Mouse (Mus musculus) spleen, adult 2 months (tissue): Measurements from ENCODE around the gene Tfcp2. TPM values are rescaled to one million over a fixed set of nuclear protein-coding genes. Genes with fewer than 3 reads are reported as not detected.
"Not testable (repeated sequence)": the region's sequence is repeated elsewhere in the genome, so short reads cannot be mapped to it uniquely, and the experiment has no call there.

ENCODE experiments used
- DNase-seq, 2 experiments: peaks; one replicate each; pipeline versions ENCODE4 v3.0.0 to v3.0.0-alpha.2; 2012 to 2021; ENCODE audit warnings: low spot score in 2 of 2, low read depth in 1 of 2
- H3K27ac ChIP-seq: fragments of 200-500 bp; 2 replicates; pipeline ENCODE4 v1.5.1; 2012; ENCODE audit warnings: low read length, inconsistent platforms; ENCODE audit not compliant: insufficient read depth
- H3K27me3 ChIP-seq: fragments of 200-500 bp; 2 replicates; pipeline ENCODE4 v1.6.1; 2012; ENCODE audit warnings: mild to moderate bottlenecking, moderate library complexity, low read length, inconsistent platforms; ENCODE audit not compliant: control insufficient read depth, insufficient read depth
- H3K36me3 ChIP-seq: fragments of 200-500 bp; 2 replicates; pipeline ENCODE4 v1.6.1; 2012; ENCODE audit warnings: mild to moderate bottlenecking, low read length, inconsistent platforms; ENCODE audit not compliant: control insufficient read depth, insufficient read depth
- H3K4me1 ChIP-seq: fragments of 200-500 bp; 2 replicates; pipeline ENCODE4 v1.6.1; 2011; ENCODE audit warnings: inconsistent platforms; ENCODE audit not compliant: control insufficient read depth, insufficient read depth, insufficient read length
- H3K4me3 ChIP-seq: fragments of 200-500 bp; 2 replicates; pipeline ENCODE4 v1.5.1; 2011; ENCODE audit warnings: mild to moderate bottlenecking, inconsistent platforms; ENCODE audit not compliant: insufficient read depth, insufficient read length; ENCODE audit errors: extremely low read depth
- CTCF ChIP-seq: fragments of 200-500 bp; IDR thresholded peaks from 2 replicates; pipeline ENCODE4 v1.5.1; 2011; ENCODE audit warnings: mild to moderate bottlenecking, inconsistent platforms; ENCODE audit not compliant: insufficient read depth, insufficient read length, insufficient replicate concordance; ENCODE audit errors: extremely low read depth
- POLR2A ChIP-seq: fragments of 200-500 bp; IDR thresholded peaks from 2 replicates; pipeline ENCODE4 v1.6.1; 2011; ENCODE audit warnings: low read depth, low read length, inconsistent platforms
- WGBS: fragments of 180-500 bp; shearing (Covaris S2); methylation state at CpG from one replicate; pipeline ENCODE4 v1.1.7; 2018; 5-methylcytosine and 5-hydroxymethylcytosine counted together
- polyA plus RNA-seq: library from polyadenylated mRNA; depleted of rRNA; stranded (reverse); fragments of >200 nt; gene quantifications from 2 replicates; pipeline ENCODE4 v1.2.3, GENCODE M21; 2012

Gene Tfcp2
- polyA plus RNA-seq, 1 experiment: 3.8 TPM

GRCm38 (mm10) chr15:100510072-100510471, 41.7 kb downstream of the Tfcp2 start:
- DNase-seq: no peak
- 95% methylated on average over 11 of the region's 11 CpGs for WGBS
- peaks cover 3% of the 10 kb centered on the region; the same call in 1 of the 2 replicates for H3K36me3 ChIP-seq

GRCm38 (mm10) chr15:100508454-100509167, 43.2 kb downstream of the Tfcp2 start:
- TF ChIP-seq POLR2A (no peak), CTCF (no peak)
- no peak overlapping the region for H3K27ac ChIP-seq
- H3K4me3 ChIP-seq: no peak overlapping the region
- peaks cover 2% of the 10 kb centered on the region; the same call in 1 of the 2 replicates for H3K4me1 ChIP-seq
- no peak for DNase-seq
- 88% methylated on average over 13 of the region's 13 CpGs for WGBS
- peaks cover 3% of the 10 kb centered on the region; the same call in 1 of the 2 replicates for H3K36me3 ChIP-seq
- H3K27me3 ChIP-seq: no peaks in the 10 kb centered on the region

More at GRCm38 (mm10) chr15:100510072-100510471, 41.7 kb downstream of the Tfcp2 start:
- TF ChIP-seq POLR2A (no peak), CTCF (no peak)
- peaks cover 2% of the 10 kb centered on the region; the same call in 1 of the 2 replicates for H3K4me1 ChIP-seq
- H3K27ac ChIP-seq: no peak overlapping the region
- H3K27me3 ChIP-seq: no peaks in the 10 kb centered on the region
- H3K4me3 ChIP-seq: no peak overlapping the region

- not testable (repeated sequence) for H3K27ac ChIP-seq, H3K27me3 ChIP-seq, DNase-seq, H3K36me3 ChIP-seq, H3K4me1 ChIP-seq, H3K4me3 ChIP-seq
- 90% methylated on average over 8 of the region's 8 CpGs for WGBS
Measured at GRCm38 (mm10) chr15:100499506-100499905, 52.3 kb downstream of the Tfcp2 start.

- WGBS: 1% methylated on average over 40 of the region's 40 CpGs
- peak; percentile 59 to 84 for DNase-seq
Measured at GRCm38 (mm10) chr15:100495102-100495501, 56.7 kb downstream of the Tfcp2 start, which contains the start of gene Csrnp2. Csrnp2 (minus strand) TSS chr15:100495488.

GRCm38 (mm10) chr15:100494647-100495046, 57.2 kb downstream of the Tfcp2 start:
- TF ChIP-seq CTCF (no peak), POLR2A (no peak)
- H3K4me3 ChIP-seq: peak overlapping the region; percentile 89
- H3K4me1 ChIP-seq: peaks cover 4% of the 10 kb centered on the region; the same call in 1 of the 2 replicates
- under 1% methylated on average over 29 of the region's 29 CpGs for WGBS
- H3K36me3 ChIP-seq: no peaks in the 10 kb centered on the region
- DNase-seq: no peak
- 0 out of 2 replicates have a peak, but pooled peaks cover 2% of the 10 kb centered on the region for H3K27me3 ChIP-seq
- no peak overlapping the region for H3K27ac ChIP-seq

More at GRCm38 (mm10) chr15:100495102-100495501, 56.7 kb downstream of the Tfcp2 start, which contains the start of gene Csrnp2:
- peaks cover 4% of the 10 kb centered on the region; the same call in 1 of the 2 replicates for H3K4me1 ChIP-seq
- H3K27ac ChIP-seq: no peak within 1 kb of the TSS
- H3K4me3 ChIP-seq: peak within 1 kb of the TSS; percentile 89
- 0 out of 2 replicates have a peak, but pooled peaks cover 2% of the 10 kb centered on the region for H3K27me3 ChIP-seq
- TF ChIP-seq CTCF: no peak
- TF ChIP-seq POLR2A: peak; percentile 88
- H3K36me3 ChIP-seq: no peaks in the 10 kb centered on the region

GRCm38 (mm10) chr15:100491966-100492365, 59.8 kb downstream of the Tfcp2 start:
- TF ChIP-seq CTCF: no peak
- TF ChIP-seq POLR2A: no peak
- Histone ChIP-seq H3K36me3 (peaks cover 3% of the 10 kb centered on the region; the same call in 1 of the 2 replicates), H3K4me1 (peaks cover 4% of the 10 kb centered on the region; the same call in 1 of the 2 replicates), H3K4me3 (no peak overlapping the region), H3K27ac (no peak overlapping the region), H3K27me3 (0 out of 2 replicates have a peak, but pooled peaks cover 2% of the 10 kb centered on the region)
- no peak for DNase-seq
- WGBS: 90% methylated on average over 9 of the region's 9 CpGs

- H3K4me1 ChIP-seq: peaks cover under 1% of the 10 kb centered on the region; the same call in 1 of the 2 replicates
- no peak for DNase-seq
Measured at GRCm38 (mm10) chr15:100489263-100489662, 62.5 kb downstream of the Tfcp2 start.

GRCm38 (mm10) chr15:100488297-100488696, 63.5 kb downstream of the Tfcp2 start:
- H3K27ac ChIP-seq, H3K36me3 ChIP-seq, H3K27me3 ChIP-seq, DNase-seq, H3K4me3 ChIP-seq, H3K4me1 ChIP-seq: not testable (repeated sequence)
- 90% methylated on average over 1 of the region's 1 CpGs for WGBS

More at GRCm38 (mm10) chr15:100489263-100489662, 62.5 kb downstream of the Tfcp2 start:
- H3K36me3 ChIP-seq: peaks cover 5% of the 10 kb centered on the region
- no peaks in the 10 kb centered on the region for H3K27me3 ChIP-seq
- H3K4me3 ChIP-seq: no peak overlapping the region
- TF ChIP-seq POLR2A: no peak
- no peak for TF ChIP-seq CTCF
- H3K27ac ChIP-seq: no peak overlapping the region
- 93% methylated on average over 15 of the region's 15 CpGs for WGBS
